Mouse (Mus musculus) megakaryocyte, embryonic 14.5 days (primary cell): ENCODE results near the gene Cabp2.

Experiments used
- FLI1 ChIP-seq: IDR thresholded peaks from 2 replicates; pipeline ENCODE4 v1.6.1; 2012; ENCODE audit warnings: low read length, inconsistent platforms, mixed read lengths
- GATA1 ChIP-seq: IDR thresholded peaks from 3 replicates; pipeline ENCODE4 v1.6.1; 2012; ENCODE audit warnings: mixed read lengths, low read length, inconsistent platforms, borderline replicate concordance

- TF ChIP-seq GATA1 (no peak), FLI1 (no peak)
Observed at GRCm38 (mm10) chr19:4093772-4094171, 12.4 kb downstream of the Cabp2 start.
